Mouse (Mus musculus) T-helper 1 cell (primary cell): ENCODE results near the gene Rab39.

ENCODE experiments used
- in situ Hi-C: fragments of 300-600 bp; cut with MboI, MseI; formaldehyde crosslinking; loops from one replicate; pipeline ENCODE4 v1.15.1; 2025; ENCODE audit warnings: high pct_unique_total_duplicates

Gene Rab39

DNA sequence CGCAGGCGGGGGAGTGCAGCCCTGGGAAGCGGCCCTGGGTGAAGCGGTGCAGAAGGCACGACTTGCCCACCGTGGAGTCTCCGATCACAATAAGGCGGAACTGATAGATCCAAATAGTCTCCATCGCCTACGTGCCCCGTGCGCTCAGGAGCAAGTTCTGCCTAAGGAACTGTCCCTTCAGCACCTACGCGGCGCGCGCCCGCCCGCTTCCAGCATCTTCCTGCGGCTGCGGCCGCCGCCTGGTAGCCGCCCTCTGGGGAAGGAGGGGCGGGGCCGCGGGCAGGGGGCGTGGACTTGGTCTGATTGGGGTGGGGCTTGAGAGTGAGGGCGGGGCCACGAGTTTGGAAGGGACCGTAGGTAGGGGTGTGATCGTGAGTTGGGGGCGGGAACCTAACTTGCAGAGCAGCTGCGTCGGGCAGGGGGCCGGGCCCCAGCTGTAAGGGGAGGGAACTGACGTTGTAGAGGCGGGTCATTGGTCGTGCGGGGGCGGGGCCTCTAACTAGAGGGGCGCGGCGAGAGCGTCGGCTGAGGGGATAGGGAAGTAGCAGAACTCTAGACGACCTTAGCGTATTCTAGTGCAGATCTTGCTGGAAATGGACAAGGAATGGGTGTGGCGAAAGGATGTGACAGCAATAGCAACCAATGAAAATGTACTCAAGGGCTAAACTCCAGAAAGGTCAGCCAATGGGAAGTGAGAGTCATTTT, at the start of gene Rab39:
Gene Rab39 (minus strand): TSS at position 241 of the 705 bp plus-strand sequence.
- in situ Hi-C loops = no loop called here

DNA sequence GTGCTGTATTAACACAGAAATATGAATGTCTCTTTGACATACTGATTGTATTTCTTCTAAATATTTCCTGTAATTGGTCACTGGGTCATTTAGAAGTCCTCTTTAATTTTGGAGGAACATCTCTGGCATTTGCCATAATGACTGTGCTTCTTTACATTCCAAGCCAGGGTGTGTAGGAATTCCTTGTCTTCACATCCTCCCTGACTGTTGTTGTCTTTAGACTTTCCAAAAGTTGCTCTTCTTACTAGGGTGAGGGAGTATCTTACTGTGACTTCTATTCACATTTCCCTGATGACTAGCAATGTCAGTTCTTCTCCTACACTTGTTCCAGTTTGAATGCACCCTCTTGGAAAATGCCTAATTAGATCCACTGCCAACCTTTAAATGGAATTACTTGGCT, 48.8 kb upstream of the Rab39 start:
- in situ Hi-C loops = loop anchor here (10.0 kb wide), 1 partner anchor 70 kb away; no protein-coding TSS in a partner anchor

GRCm38 (mm10) chr9:53750899-53751298, 44.9 kb upstream of the Rab39 start:
- in situ Hi-C loops = loop anchor here (10.0 kb wide), 1 partner anchor 74 kb away; no protein-coding TSS in a partner anchor

GRCm38 (mm10) chr9:53750411-53750810, 44.4 kb upstream of the Rab39 start:
- in situ Hi-C loops = loop anchor here (10.0 kb wide), 1 partner anchor 74 kb away; no protein-coding TSS in a partner anchor

GRCm38 (mm10) chr9:53740829-53741404, 34.9 kb upstream of the Rab39 start:
- in situ Hi-C loops = no loop called here

- in situ Hi-C loops = no loop called here
These were observed 491 bp downstream of the Rab39 start for GRCm38 (mm10) chr9:53705491-53705991.

DNA sequence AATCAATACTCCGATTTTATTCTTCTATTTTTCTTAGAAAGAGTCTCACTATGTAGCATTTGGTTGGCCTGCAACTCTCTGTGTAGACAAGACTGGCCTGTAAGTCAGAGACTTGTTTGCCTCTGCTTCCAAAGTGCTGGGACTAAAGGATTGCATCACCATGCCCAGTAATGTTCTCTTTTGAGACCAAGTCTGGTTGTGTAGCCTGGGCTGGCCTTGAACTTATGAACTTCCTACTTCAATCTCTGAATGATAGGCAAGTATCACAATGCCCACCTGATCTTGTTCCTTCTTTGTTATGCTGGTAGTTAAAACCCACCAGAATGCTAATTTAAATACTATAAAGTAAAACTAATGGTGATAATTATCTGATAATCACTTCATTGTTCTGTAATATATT, 3.0 kb downstream of the Rab39 start:
- in situ Hi-C loops = no loop called here

DNA sequence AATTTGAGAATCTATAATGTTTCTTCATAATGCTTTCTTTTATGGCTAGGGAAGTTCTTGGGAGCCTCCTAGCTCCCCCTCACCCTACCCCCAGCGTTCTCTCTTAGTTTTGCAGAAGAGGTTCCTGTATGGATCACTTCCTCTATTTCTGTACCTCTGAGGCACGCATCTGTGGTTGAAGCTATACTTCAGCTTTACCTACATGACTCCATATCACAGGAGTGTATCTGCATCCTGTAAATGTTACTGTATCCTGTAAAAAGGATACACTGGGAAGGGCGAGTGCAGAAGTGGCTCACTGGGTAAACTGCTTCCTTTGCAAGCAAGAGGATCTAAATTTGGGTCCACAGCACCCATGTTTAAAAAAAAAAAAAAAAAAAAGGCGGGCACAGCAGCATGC, 5.5 kb downstream of the Rab39 start:
- in situ Hi-C loops = no loop called here

- in situ Hi-C loops = no loop called here
These were observed 10.2 kb downstream of the Rab39 start for GRCm38 (mm10) chr9:53695846-53696245.

DNA sequence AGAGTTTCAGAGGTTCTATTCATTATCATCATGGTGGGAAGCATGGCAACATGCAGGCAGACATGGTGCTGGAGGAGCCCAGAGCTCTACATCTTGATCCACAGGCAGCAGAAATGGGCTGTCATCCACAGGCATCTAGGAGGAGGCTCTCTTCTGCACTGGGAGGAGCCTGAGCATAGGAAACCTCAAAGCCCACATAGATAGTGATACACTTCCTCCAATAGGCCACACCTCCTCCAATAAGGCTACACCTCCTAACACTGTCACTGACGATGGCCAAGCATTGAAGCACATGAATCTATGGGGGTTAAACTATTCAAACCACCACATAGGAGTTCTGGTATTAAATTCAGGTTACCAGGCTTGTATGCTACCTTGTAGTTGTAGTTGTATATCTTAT, 12.3 kb downstream of the Rab39 start:
- in situ Hi-C loops = no loop called here

DNA sequence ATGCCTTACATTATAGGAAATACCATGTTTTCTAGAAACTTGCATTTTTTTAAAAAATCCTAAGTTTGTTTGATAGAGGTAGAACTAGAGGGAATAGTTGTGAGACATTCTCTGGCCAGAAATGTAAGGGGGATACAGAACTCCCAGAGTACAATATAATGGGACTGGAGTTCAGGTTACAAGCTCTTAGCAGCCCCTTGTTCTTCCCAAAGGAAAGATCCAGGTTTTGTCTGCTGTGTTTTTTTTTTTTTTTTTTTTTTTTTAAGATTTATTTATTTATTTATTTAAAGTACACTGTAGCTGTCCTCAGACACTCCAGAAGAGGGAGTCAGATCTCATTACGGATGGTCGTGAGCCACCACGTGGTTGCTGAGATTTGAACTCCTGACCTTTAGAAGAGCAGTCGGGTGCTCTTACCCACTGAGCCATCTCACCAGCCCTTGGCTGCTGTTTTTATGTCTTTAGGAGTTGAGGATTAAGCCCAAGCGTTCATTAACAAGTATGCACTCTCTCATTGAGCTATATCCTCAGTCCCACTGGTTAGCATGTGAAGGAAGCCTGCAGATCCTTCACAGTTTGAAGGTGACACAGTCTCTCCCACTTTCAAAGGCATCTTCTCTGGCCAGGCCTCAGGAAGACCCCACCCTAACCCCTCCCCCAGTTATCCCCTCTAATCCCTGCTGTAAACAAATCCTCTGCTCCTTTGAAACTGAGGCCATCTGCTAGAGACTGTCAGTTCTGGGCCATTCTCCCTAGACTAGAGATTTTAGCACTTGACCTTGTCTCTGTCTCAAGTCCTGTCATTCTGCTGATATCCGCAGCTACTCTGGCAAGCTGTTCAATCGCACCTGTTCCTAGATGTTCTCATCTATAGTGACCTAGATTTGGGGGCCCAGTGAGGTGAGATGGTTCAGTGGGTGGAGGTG, 14.0 kb downstream of the Rab39 start:
- in situ Hi-C loops = no loop called here

DNA sequence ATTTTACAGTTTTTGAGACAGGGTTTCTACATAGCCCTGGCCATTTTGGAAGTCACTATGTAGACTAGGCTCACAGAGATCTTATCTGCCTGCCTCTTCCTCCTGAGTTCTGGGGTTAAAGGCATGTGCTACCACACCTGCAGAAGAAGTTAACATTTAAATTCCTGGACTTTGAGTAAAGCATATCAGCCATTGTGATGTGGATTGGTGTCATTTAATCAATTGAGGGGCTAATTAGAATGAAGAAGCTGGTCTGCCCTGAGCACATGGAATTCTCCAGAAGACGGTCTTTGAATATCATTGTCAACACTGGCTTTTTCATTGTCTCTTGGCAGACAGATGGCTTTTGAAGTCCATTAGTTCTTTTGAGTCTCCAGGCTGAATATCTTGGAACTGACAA, 25.2 kb downstream of the Rab39 start:
- in situ Hi-C loops = no loop called here

GRCm38 (mm10) chr9:53676921-53677320, 29.1 kb downstream of the Rab39 start:
- in situ Hi-C loops = no loop called here

GRCm38 (mm10) chr9:53673571-53673970, 32.5 kb downstream of the Rab39 start:
- in situ Hi-C loops = loop anchor here (25.0 kb wide), 1 partner anchor 411 kb away; no protein-coding TSS in a partner anchor

- in situ Hi-C loops = loop anchor here (5.0 to 25.0 kb wide), 2 partner anchors 62 to 407 kb away; no protein-coding TSS in a partner anchor
These were observed 36.3 kb downstream of the Rab39 start, which contains the start of gene Cul5 for GRCm38 (mm10) chr9:53669680-53670219. Gene Cul5 (minus strand): TSS chr9:53670014.

DNA sequence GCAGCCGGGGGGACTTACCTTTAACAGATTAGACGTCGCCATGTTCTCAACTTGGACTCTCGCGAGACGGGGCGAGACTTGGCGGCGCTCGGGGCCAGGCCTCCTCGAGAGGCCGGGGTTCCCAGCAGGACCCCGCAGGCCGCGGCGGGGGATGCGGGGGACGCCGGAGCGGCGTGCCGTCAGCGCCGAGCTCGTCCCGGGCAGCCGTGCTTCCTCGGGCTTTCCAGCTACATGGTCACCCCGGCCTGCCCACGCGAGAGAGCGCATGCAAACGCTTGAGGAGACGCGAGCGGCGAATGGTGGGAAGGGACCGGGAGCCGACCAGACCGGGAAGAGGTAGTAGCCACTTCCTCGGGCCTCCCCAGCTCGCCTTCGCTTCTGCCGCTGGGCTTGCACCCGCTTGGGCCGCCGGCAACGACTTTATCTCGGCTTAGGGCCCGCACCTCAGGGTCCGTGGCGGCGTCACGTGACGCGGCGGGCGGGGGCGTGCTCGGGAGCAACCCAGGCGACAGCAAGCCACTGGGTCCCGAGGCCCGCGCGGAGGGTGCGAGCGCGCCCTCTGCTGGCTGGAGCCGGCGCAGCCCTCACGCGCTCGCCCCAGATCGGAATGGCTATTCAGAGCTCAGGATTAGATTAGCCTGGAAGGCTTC, 38.9 kb downstream of the Rab39 start:
- in situ Hi-C loops = loop anchor here (5.0 to 25.0 kb wide), 2 partner anchors 60 to 405 kb away; no protein-coding TSS in a partner anchor

GRCm38 (mm10) chr9:53666665-53667019, 39.4 kb downstream of the Rab39 start:
- in situ Hi-C loops = loop anchor here (5.0 to 25.0 kb wide), 2 partner anchors 59 to 404 kb away; no protein-coding TSS in a partner anchor

- in situ Hi-C loops = loop anchor here (5.0 to 25.0 kb wide), 2 partner anchors 58 to 403 kb away; no protein-coding TSS in a partner anchor
These were observed 40.6 kb downstream of the Rab39 start for GRCm38 (mm10) chr9:53665428-53665827.

GRCm38 (mm10) chr9:53664819-53665218, 41.2 kb downstream of the Rab39 start:
- in situ Hi-C loops = loop anchor here (5.0 to 25.0 kb wide), 2 partner anchors 58 to 403 kb away; no protein-coding TSS in a partner anchor

GRCm38 (mm10) chr9:53634796-53635195, 71.2 kb downstream of the Rab39 start:
- in situ Hi-C loops = loop anchor here (5.0 kb wide), 1 partner anchor 67 kb away; no protein-coding TSS in a partner anchor
